Mouse (Mus musculus): Measurements from ENCODE around the gene Kirrel3.

GRCm38 (mm10) chr9:34557846-34558245, 72.2 kb downstream of the Kirrel3 start:
- TF ChIP-seq FLI1 (IDR thresholded peaks at IDR 0.05; ENCODE audit: low read length) (no peak), GATA1 (IDR thresholded peaks at IDR 0.05; ENCODE audit: borderline replicate concordance, low read length) (no peak)

Measured in megakaryocyte, embryonic 14.5 days (primary cell).